Mouse (Mus musculus) bone marrow macrophage, adult 2 months (primary cell): ENCODE results near the gene C77080.

ENCODE experiments used
- CTCF ChIP-seq: IDR thresholded peaks from 2 replicates; pipeline ENCODE4 v1.5.1; 2012; ENCODE audit warnings: low read depth, mild to moderate bottlenecking, low read length, moderate library complexity
- POLR2A ChIP-seq: IDR thresholded peaks from 2 replicates; pipeline ENCODE4 v1.6.1; 2012; ENCODE audit warnings: mild to moderate bottlenecking, low read depth, low read length, borderline replicate concordance

- TF ChIP-seq CTCF = peak; percentile 28; the same call in 1 of the 2 replicates
- TF ChIP-seq POLR2A = no peak
Observed at GRCm38 (mm10) chr4:129209504-129209903, 51.7 kb downstream of the C77080 start.
